Mouse (Mus musculus): ENCODE measurements around the gene Rec8.

The Rec8 gene

GRCm38 (mm10) chr14:55617822-55618221 is at the start of gene Rec8:
Rec8 (plus strand) TSS chr14:55618037.
- peak; percentile 91 for DNase-seq

- DNase-seq: no peak
Measured at GRCm38 (mm10) chr14:55570588-55570987, 47.2 kb upstream of the Rec8 start.

GRCm38 (mm10) chr14:55571760-55572159 is 46.1 kb upstream of the Rec8 start:
- DNase-seq: no peak

- DNase-seq: peak; percentile 98
Measured at GRCm38 (mm10) chr14:55575302-55575701, 42.5 kb upstream of the Rec8 start, which contains the start of gene Fitm1. Fitm1 (plus strand) TSS chr14:55575617.

- peak; percentile 91 for DNase-seq
Measured at GRCm38 (mm10) chr14:55575711-55576110, 42.1 kb upstream of the Rec8 start.

- peak; percentile 95 for DNase-seq
Measured at GRCm38 (mm10) chr14:55576376-55576775, 41.5 kb upstream of the Rec8 start.

GRCm38 (mm10) chr14:55577871-55578667 is 39.8 kb upstream of the Rec8 start, which contains the start of gene Psme1:
Psme1 (plus strand) TSS chr14:55578123.
- DNase-seq: peak; percentile 99

- no peak for DNase-seq
Measured at GRCm38 (mm10) chr14:55578668-55579269, 39.1 kb upstream of the Rec8 start.

- DNase-seq: peak; percentile 91
Measured at GRCm38 (mm10) chr14:55579511-55580496, 38.0 kb upstream of the Rec8 start.

GRCm38 (mm10) chr14:55580731-55581130 is 37.1 kb upstream of the Rec8 start:
- DNase-seq: peak; percentile 91

GRCm38 (mm10) chr14:55581981-55582681 is 35.7 kb upstream of the Rec8 start:
- DNase-seq: no peak

GRCm38 (mm10) chr14:55584303-55584701 is 33.5 kb upstream of the Rec8 start:
- no peak for DNase-seq

GRCm38 (mm10) chr14:55584702-55585565 is 32.9 kb upstream of the Rec8 start, which contains the start of gene Emc9:
Emc9 (minus strand) TSS chr14:55585302.
- peak; percentile 99 for DNase-seq

GRCm38 (mm10) chr14:55585566-55585960 is 32.3 kb upstream of the Rec8 start:
- DNase-seq: no peak

GRCm38 (mm10) chr14:55586149-55586548 is 31.7 kb upstream of the Rec8 start:
- DNase-seq: no peak

GRCm38 (mm10) chr14:55589271-55589670 is 28.6 kb upstream of the Rec8 start:
- peak; percentile 91 for DNase-seq

GRCm38 (mm10) chr14:55589771-55590448 is 27.9 kb upstream of the Rec8 start:
- peak; percentile 94 for DNase-seq

GRCm38 (mm10) chr14:55590748-55591330 is 27.0 kb upstream of the Rec8 start, which contains the start of gene Psme2:
Psme2 (minus strand) TSS chr14:55591113.
- peak; percentile 100 for DNase-seq

- peak; percentile 100 for DNase-seq
Measured at GRCm38 (mm10) chr14:55591331-55591891, 26.4 kb upstream of the Rec8 start, which contains the start of gene Rnf31. Rnf31 (plus strand) TSS chr14:55591708.

GRCm38 (mm10) chr14:55592226-55592625 is 25.6 kb upstream of the Rec8 start:
- no peak for DNase-seq

All from heart, adult 11 months (tissue).